Mouse (Mus musculus): ENCODE data around the gene Cep104.

Cep104 gene

DNA sequence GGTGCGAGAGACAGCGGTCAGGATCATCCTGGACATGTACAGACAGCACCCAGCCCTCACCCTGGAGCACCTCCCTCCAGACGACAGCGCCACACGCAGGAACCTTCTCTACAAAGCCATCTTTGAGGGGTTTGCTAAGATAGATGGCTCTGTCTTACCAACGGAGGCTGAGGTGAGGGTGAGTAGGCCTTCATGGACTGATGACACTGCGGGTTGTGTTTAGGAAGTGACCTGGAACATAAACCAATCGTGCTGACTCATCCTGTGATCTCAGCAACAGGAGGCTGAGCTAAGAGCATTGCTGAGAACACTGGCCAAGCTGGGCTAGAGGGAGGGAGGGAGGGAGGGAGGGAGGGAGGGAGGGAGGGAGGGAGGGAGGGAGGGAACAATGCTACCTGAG lies 18.5 kb downstream of the Cep104 start:
- no peak for DNase-seq (ENCODE audit: low spot score)

DNA sequence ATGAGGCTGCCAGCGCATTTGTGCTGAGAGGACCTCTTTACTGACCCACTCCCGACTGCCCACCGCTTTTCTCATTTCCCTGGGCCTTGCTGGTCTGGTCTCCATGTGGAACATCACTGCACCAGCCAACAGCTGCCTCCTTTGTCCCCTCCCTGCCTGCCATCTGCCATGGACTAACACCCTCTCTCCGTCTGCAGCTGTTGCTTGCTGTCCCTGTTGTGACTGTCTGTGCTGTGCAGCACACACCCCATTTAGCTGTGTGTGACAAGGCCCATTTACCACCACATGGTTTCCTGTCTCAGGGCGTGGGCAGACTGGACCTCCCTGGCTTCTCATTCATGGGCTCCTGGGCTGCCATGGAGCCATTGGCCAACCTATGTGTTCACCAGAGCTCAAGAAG lies 30.5 kb downstream of the Cep104 start:
- DNase-seq (ENCODE audit: low spot score): no peak

DNA sequence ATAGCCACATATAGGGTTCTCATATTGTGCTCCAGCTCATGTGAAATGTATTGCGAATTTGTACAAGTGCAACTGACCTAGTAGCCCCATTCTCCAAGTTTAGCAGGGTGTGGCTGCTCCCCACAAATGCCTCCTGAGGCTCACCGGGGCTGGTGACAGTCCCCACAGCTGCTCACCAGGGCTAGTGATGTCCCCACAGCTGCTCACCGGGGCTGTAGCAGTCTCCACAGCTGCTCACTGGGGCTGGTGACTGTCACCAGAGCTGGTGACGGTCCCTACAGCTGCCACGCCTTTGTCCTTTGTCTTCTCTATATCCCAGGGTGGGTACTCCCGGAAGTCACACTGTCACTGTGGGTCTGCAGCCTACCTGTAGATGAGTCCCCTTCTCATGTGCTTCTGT lies 31.3 kb downstream of the Cep104 start:
- DNase-seq (ENCODE audit: low spot score): no peak

DNA sequence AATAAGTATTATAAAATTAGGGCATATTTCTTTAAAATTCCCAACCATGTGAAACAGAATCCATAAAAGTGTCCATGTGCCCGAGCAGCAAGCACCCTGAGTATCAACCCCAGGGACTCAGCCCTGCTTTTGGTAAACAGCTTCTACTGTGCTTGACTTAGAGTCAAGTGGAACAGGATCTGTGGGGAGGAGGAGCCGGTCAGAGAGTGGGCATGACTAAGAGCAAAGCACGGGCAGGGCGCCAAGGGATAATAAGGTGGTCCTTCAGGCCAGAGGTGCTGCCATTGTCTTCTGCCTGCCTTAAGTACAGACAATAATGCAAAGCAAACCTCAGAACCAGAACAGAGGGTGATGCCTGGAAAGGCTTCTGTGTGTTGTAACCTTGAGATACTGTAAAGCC lies 32.8 kb downstream of the Cep104 start:
- no peak for DNase-seq (ENCODE audit: low spot score)

GRCm38 (mm10) chr4:154010907-154011645 lies 36.1 kb downstream of the Cep104 start:
- no peak for DNase-seq (ENCODE audit: low spot score)

- peak; percentile 90 for DNase-seq (ENCODE audit: low spot score)
Measured at GRCm38 (mm10) chr4:154011646-154012089, 36.7 kb downstream of the Cep104 start, which contains the start of gene Lrrc47. TSS of gene Lrrc47 (plus strand) at chr4:154011731.

DNA sequence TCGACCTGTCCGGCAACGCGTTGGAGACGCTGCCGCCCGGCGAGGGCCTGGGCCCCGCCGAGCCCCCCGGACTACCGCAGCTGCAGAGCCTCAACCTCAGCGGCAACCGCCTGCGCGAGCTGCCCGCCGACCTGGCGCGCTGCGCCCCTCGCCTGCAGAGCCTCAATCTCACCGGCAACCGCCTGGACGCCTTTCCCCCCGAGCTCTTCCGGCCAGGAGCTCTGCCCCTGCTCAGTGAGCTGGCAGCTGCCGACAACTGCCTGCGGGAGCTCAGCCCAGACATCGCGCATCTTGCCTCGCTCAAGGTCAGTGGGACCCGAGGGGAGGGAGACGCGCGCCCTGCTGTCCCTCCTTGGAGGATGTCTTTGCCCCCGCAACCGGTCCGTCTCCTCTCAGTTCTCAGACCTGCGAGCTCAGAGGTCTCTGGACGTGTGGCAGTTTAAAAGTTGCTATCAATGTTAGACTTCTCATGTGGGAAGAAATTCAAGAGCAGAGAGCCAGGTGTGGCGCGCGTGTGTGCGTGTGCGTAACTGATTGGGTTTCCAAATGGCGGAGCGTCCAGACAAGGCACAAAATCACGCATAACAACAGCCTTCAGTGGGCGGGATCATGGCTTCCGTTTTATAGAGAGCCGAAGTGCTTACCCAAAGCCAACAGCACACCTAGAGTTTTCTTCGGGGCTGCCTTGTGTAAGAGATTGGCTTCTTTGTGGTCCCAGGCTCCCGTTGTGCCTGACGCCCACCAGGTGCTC lies 37.3 kb downstream of the Cep104 start:
- peak; percentile 9 for DNase-seq (ENCODE audit: low spot score)

- no peak for DNase-seq (ENCODE audit: low spot score)
Measured at GRCm38 (mm10) chr4:154015476-154015875, 40.5 kb downstream of the Cep104 start.

GRCm38 (mm10) chr4:154019571-154019970 lies 44.6 kb downstream of the Cep104 start:
- peak; percentile 32 for DNase-seq (ENCODE audit: low spot score)

- no peak for DNase-seq (ENCODE audit: low spot score)
Measured at GRCm38 (mm10) chr4:154021432-154021831, 46.4 kb downstream of the Cep104 start.

- DNase-seq (ENCODE audit: low spot score): no peak
Measured at GRCm38 (mm10) chr4:154022407-154022806, 47.4 kb downstream of the Cep104 start.

DNA sequence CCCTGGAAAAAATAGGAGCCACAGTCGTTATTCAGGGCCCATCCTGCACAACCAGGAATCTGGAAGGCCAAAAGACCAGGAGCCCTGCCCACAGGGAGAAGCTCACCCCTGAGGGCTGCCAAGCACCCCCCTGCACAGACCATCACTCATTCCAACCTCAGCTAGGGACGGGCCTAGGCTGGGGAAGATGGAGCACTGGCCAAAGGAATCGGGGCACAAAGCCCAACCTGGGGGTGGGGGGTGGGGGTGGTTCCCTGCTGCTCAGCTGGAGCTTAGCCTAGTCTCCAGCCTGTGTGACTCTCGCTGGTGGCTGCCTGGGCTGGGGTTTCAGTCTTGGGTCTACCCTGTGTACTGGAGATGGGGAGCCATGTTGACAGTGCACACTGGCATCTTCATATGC lies 47.9 kb downstream of the Cep104 start:
- DNase-seq (ENCODE audit: low spot score): no peak

GRCm38 (mm10) chr4:154023754-154024601 lies 49.0 kb downstream of the Cep104 start:
- DNase-seq (ENCODE audit: low spot score): peak; percentile 16

DNA sequence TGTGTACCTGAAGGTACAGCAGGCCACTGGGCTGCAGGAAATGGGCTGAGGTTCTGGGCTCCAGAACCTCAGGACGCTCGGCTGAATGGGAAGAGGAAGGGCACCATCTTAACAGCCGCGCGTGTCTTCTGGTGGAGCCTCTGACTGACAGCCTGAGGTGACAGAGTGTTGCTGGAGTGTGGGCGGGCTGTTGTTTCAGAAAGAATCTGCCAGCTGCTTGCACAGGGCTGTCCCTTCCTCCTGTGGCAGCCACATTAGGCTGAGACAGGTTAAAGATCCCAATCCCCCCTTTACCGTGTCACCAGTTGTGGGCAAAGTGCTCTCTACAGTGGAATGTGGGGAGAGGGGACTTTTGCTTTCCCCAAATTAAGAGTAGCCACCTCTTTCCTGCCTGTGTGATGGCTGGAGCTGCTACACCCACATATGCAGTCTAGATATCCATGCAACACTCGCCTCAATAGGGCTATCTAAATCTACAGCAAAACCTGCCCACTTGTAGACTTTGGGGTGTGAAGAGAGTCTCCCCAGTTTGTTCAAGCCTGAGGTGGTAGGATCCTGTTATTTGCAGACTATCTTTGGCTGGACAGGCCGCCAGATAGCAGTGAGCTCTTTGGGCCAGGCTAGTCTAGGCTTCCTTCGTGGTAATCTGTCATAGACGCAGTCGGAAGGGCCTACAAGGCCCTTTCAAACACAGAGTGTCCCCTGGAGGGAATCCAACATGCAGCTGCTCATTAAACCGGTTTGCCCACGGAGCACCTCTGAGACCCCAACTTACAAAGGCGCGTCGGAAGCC lies 49.9 kb downstream of the Cep104 start:
- no peak for DNase-seq (ENCODE audit: low spot score)

GRCm38 (mm10) chr4:154025641-154026440 lies 50.8 kb downstream of the Cep104 start, which contains the start of gene Smim1:
TSS of gene Smim1 (minus strand) at chr4:154026230.
- peak; percentile 77 for DNase-seq (ENCODE audit: low spot score)

GRCm38 (mm10) chr4:154026441-154026761 lies 51.4 kb downstream of the Cep104 start:
- no peak for DNase-seq (ENCODE audit: low spot score)

DNA sequence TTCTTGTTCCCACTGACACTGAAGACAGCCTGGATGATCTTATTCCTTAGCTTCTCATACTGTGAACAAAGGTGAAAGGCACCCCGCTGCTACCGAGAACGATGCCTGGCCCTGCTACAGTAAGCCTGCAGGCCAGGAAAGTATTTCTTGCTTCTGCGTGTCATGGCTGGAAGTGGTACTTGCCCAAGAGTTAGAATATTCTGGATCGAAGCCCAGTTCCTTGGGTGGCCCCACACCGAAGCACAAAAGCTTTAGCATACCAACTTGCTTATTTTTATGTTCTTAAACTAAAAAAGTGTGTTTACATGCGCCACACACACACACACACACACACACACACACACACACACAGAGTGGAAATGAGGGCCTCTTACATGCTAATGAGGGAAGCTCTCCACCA lies 53.1 kb downstream of the Cep104 start:
- no peak for DNase-seq (ENCODE audit: low spot score)

GRCm38 (mm10) chr4:154028646-154029045 lies 53.7 kb downstream of the Cep104 start:
- DNase-seq (ENCODE audit: low spot score): peak; percentile 30

- no peak for DNase-seq (ENCODE audit: low spot score)
Measured at GRCm38 (mm10) chr4:154037123-154037522, 62.1 kb downstream of the Cep104 start.

DNA sequence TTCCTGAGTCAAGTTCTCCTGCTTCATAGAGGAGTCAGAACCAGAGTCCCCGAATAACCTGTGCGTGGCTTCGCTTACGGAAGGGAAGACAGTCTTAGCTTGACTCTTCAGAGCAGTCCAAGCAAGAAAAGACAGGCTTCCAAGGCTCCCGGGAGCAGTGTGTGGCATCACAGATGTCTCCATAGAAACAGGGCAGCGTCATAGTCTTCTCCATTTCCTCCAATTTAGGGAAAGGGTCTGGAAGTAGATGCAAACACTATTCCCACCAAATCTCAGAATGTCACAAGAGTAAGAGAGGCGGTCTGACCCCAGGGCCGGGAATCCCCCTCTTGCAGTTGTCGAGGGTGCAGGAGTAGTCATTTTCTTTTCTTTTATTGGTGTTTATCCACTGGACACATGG lies 67.6 kb downstream of the Cep104 start, which contains the start of gene Ccdc27:
Gene Ccdc27 (minus strand): TSS at position 101 of the 400 bp plus-strand sequence.
- no peak for DNase-seq (ENCODE audit: low spot score)

GRCm38 (mm10) chr4:154045837-154046236 lies 70.8 kb downstream of the Cep104 start:
- DNase-seq (ENCODE audit: low spot score): no peak
